Mouse (Mus musculus) 416B (cell line): ENCODE data around the gene Hira.
"Not testable (repeated sequence)": the region's sequence is repeated elsewhere in the genome, so short reads cannot be mapped to it uniquely, and the experiment has no call there.

Experiments used
- DNase-seq: peaks from one replicate; pipeline ENCODE4 v3.0.0; 2011; ENCODE audit warnings: low read depth

The Hira gene

GRCm38 (mm10) chr16:18921771-18922170, 44.9 kb downstream of the Hira start:
- DNase-seq: no peak

- DNase-seq: no peak
Measured at GRCm38 (mm10) chr16:18927963-18928362, 51.1 kb downstream of the Hira start.

- peak; percentile 10 for DNase-seq
Measured at GRCm38 (mm10) chr16:18938321-18939082, 61.7 kb downstream of the Hira start.

- no peak for DNase-seq
Measured at GRCm38 (mm10) chr16:18943906-18944305, 67.1 kb downstream of the Hira start.

GRCm38 (mm10) chr16:18948941-18949340, 72.1 kb downstream of the Hira start:
- DNase-seq: no peak

- DNase-seq: peak; percentile 11
Measured at GRCm38 (mm10) chr16:18950351-18950750, 73.5 kb downstream of the Hira start.

- no peak for DNase-seq
Measured at GRCm38 (mm10) chr16:18952813-18953212, 76.0 kb downstream of the Hira start.

GRCm38 (mm10) chr16:18955070-18955469, 78.2 kb downstream of the Hira start:
- DNase-seq: no peak

- no peak for DNase-seq
Measured at GRCm38 (mm10) chr16:18963486-18963885, 86.6 kb downstream of the Hira start.

- DNase-seq: no peak
Measured at GRCm38 (mm10) chr16:18969420-18970128, 92.7 kb downstream of the Hira start.

GRCm38 (mm10) chr16:18970837-18971236, 94.0 kb downstream of the Hira start:
- DNase-seq: no peak

GRCm38 (mm10) chr16:18975665-18976064, 98.8 kb downstream of the Hira start:
- DNase-seq: not testable (repeated sequence)

- no peak for DNase-seq
Measured at GRCm38 (mm10) chr16:18976315-18976714, 99.5 kb downstream of the Hira start.

GRCm38 (mm10) chr16:18986381-18986780, 109.5 kb downstream of the Hira start:
- DNase-seq: no peak

GRCm38 (mm10) chr16:18986860-18987259, 110.0 kb downstream of the Hira start:
- no peak for DNase-seq

GRCm38 (mm10) chr16:19002610-19003389, 126.0 kb downstream of the Hira start:
- DNase-seq: peak; percentile 55

GRCm38 (mm10) chr16:19003757-19004156, 126.9 kb downstream of the Hira start:
- DNase-seq: no peak

- DNase-seq: no peak
Measured at GRCm38 (mm10) chr16:19005298-19005697, 128.5 kb downstream of the Hira start.

GRCm38 (mm10) chr16:19006715-19007114, 129.9 kb downstream of the Hira start:
- DNase-seq: no peak

GRCm38 (mm10) chr16:19007186-19007591, 130.4 kb downstream of the Hira start:
- DNase-seq: not testable (repeated sequence)

- no peak for DNase-seq
Measured at GRCm38 (mm10) chr16:19010710-19011109, 133.9 kb downstream of the Hira start.

GRCm38 (mm10) chr16:19013550-19013949, 136.7 kb downstream of the Hira start:
- no peak for DNase-seq

GRCm38 (mm10) chr16:19014650-19015049, 137.8 kb downstream of the Hira start:
- DNase-seq: no peak
